Mouse (Mus musculus): Measurements from ENCODE around the gene Gpd2.

Gene Gpd2

DNA sequence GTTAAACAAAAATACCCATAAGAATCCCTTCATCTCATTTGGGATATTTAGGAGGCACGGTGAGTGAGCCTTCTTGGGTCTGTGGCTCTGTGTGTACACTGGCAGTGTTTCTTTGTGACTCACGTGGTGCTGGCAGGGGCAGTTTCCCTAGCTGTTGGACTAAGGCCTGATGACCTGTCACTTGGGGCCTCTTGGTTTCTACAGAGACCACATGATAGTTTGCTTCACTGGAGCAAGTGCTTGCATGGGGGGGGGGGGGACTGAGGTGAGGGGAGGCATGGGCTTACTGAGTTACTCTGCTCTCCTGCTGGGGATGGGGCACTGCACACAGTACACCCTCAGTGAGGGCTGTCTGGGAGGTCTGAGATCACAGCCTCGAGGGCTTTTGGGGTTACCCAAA is 64.1 kb downstream of the Gpd2 start:
- peak; percentile 86 for DNase-seq (ENCODE audit: low read depth, low spot score)

DNA sequence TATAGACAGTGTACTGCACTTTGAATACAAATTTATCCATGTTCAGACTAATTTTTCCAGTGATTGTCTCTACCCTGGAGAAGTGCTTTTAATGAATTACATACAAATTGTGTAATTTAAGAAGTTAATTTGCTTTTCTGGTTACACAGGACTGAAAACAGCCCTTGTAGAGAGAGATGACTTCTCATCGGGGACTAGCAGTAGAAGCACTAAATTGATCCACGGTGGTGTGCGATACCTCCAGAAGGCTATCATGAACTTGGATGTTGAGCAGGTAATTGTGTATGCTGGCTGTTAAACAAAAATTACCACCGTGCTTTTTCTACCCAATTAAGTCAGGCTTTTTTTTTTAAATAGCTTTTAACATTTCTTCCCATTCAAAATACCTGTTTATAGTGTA is 66.8 kb downstream of the Gpd2 start:
- no peak for DNase-seq (ENCODE audit: low read depth, low spot score)

DNA sequence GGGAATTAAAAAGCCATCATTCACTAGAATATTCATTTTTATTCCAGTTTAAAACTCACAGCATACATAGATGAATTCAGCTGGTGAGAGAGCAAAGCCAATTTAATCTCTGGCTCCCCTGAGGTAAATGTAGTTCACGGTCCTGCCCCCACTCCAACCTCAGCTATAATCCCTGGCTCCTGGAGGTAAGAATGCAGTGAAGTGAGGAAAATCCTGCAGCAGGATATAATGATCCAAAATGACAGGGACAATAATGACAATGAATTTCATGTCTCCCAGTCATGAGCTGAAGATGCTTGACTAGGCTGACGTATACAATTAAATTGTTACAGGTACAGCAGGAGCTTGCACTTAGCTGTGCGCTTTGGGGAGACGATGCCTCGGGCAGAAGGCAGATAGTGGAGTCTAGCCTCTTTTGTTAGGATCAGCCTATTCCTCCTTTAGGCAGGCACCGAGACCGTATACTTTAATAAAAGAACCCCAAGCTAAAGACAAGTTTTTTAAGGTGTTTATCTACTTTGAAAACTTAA is 74.9 kb downstream of the Gpd2 start:
- DNase-seq (ENCODE audit: low read depth, low spot score): no peak

DNA sequence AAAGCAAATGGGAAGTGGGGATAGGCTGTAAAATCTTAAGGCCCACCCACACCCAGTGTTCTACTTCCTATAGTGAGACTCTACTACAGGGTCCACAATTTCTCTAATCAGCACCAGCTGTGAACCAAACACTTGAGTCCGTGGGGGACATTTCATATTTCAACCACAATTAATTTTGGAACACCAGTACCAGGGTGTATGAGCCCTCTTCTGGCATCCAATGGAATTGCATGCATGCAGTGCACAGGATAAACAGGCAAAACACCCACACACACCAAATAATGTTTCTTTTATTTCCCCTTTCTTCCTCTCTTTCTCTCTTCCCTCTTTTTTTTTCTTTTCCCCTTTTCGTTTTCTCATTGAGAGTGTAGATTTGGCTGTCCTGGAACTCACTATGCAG is 78.6 kb downstream of the Gpd2 start:
- no peak for DNase-seq (ENCODE audit: low read depth, low spot score)

DNA sequence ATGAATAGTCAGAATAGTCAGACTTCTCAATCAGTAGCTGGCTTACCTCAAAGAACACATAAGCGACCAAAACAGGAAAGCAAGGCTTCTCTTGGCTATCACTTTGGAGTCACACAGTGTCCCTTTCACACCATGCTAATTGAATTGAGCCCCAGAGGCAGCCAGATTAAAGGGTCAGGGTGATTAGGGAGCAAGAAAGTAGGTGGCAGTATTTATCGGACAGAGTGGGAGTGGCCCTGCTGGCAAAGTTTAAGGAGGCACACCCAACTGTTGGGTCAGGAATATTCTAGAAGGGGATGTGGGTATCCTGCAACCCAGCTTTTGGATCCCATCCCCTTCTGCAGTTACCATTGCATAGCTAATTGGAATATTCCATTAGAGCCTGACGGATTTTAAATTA is 80.9 kb downstream of the Gpd2 start:
- no peak for DNase-seq (ENCODE audit: low read depth, low spot score)

DNA sequence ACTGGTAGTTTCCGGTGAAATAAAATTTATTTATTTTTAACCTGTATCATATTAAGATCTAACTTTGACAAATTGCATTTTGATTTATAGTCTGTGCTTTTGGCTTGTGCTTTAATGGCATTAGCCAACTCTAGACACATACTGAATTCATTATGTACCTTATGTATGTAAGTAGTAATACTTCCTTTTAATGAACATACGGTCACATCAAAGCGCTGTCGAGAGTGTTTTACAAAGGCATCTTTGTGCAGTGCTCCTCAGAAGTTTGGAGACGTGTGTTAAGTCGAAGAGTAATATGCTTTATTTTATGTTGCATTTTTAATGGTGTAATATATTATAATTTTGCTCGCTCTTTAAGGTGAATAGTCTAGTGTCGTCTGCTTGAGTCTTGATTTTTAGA is 88.7 kb downstream of the Gpd2 start:
- no peak for DNase-seq (ENCODE audit: low read depth, low spot score)

DNA sequence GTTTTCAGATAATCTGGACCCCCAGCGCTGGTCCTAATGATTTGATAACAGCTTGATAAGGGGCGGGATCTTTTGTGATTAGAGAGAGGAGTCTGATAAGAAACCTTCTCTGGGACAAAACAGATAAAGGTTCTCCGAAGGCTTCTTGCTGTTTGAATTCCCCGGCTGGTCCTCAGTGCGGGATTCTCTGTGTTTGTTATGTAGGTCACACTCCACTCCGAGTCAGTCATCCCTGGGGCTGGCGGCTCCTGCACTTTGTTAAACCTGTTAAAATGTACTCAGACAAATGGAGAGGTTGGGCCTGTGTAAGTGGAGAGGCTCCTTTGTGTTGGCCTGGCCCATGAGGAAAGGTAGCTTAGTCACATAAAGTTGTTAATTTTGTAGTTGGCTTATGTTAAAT is 91.9 kb downstream of the Gpd2 start:
- DNase-seq (ENCODE audit: low read depth, low spot score): no peak

DNA sequence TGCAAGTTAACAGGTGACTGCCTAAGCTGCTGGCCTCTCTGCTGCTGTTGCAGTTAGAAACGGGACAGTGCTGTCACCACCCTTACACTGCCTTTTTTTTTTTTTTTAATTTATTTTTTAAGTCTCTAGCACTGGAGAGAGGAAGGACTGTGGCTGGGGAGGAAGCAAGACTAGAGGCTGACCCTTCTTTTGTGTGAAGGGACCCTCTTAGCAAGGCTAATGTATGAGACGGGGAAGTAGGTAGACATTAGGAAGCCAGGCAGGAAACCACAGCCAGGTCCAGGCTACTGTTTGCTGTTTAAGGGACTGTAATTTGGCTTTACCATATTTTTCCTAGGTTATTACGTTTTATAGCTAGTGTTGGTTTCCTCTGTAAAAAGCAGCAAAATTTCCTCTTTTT is 93.4 kb downstream of the Gpd2 start:
- DNase-seq (ENCODE audit: low read depth, low spot score): no peak

DNA sequence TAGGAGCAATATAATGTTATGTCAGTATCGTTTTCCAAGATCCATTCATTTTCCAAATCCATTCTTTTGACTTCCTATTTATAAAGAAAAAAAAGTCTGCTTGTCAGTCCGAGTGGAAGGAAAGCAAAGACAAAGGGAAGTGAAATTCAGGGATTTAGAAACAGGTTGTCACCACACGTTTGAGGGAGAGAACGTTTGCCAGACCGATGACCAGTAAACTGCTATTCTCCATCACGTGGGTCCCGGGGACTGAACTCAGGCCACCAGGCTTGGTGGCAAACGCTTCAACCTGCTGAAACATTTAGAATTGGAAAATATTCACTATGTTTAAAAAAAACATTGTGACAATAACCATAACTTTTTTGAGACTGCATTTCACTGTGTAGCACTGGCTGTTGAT is 93.8 kb downstream of the Gpd2 start:
- no peak for DNase-seq (ENCODE audit: low read depth, low spot score)

DNA sequence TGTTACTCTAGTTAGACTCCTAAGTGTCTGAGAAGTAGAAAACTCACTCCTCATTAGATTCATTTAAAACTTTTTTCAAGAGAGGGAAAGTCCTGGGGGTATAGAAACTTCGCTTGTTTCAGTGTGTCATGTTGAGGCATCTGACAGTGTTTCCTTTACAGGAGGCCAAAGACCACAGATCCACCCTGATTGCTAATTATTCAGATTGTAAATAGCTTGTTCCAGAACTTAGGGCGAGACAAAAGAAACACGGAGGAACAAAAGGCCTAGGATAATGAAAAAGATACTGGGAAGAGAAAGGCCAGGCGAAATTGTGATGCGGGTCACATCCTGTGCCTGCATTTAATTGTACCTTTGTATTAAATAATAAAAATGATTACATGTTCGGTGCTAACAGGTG is 96.0 kb downstream of the Gpd2 start:
- DNase-seq (ENCODE audit: low read depth, low spot score): no peak

DNA sequence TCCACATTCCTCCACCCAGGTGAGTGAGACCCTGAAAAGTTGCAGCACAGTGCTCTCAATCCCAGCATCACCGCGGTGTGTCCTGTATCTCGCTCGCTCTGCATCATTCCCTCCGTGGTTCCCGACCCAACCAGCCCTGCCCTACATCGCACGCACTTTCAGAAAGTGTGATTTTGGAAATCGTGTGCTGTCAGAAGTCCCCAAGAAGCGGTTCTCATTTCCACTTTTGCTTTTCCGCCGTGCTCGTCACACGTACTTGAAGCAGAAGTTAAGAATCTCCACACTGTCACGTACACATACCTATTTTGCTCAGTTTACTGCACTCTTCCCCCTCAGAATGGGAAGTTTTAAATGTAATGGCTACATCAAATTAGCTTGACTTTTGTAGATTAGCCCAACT is 98.0 kb downstream of the Gpd2 start:
- DNase-seq (ENCODE audit: low read depth, low spot score): no peak

DNA sequence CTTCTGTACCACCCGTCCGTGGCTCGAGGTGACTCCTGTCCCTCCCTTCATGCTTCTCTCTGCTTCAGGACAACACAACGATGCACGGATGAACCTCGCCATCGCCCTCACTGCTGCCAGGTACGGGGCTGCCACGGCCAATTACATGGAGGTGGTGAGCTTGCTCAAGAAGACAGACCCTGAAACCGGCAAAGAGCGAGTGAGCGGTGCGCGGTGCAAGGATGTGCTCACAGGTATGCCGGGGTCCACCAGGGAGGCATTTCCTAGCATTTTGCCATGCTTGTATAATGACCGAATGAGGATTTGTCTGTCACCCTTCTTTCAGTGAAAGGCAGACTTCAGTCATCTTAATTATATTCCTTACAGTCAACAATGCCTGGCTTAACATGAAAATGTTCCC is 101.3 kb downstream of the Gpd2 start:
- DNase-seq (ENCODE audit: low read depth, low spot score): no peak

DNA sequence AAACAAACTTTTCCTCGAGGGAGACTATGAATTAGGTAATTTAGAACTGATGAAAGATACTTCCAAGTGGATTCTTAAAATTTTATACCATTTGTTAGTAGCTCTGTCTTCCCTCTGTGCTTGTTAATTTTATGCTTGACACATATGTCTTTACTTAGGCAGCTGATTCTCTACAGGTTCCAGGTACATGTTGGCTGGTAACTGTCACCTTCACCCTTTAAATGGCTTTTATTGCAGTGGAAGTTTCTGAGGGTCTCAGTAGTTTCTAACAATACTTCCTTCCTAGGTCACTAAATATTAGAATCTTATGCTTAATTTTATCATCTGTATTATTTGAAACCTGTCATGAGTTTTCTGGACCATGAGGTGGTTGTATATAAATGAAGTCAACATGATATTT is 105.5 kb downstream of the Gpd2 start:
- DNase-seq (ENCODE audit: low read depth, low spot score): no peak

DNA sequence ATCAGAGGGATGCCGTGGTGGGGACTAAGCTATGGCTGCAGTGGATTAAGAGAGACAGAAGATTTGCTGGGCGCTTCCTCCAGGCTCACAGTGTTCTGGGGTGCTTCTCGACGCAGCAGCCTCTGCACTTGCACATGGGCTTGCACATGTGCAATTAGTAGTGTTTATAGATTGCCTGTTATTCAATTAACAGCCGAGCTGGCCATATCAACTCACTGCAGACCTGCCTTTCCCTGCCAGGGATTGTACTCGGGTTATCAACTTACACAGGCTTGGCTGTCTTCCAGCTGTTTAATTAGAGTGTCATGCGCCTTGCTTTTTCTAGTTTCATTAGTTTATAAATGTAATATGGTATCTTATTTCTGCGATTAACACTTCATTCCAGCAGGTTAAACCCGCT is 113.2 kb downstream of the Gpd2 start:
- DNase-seq (ENCODE audit: low read depth, low spot score): peak; percentile 24

DNA sequence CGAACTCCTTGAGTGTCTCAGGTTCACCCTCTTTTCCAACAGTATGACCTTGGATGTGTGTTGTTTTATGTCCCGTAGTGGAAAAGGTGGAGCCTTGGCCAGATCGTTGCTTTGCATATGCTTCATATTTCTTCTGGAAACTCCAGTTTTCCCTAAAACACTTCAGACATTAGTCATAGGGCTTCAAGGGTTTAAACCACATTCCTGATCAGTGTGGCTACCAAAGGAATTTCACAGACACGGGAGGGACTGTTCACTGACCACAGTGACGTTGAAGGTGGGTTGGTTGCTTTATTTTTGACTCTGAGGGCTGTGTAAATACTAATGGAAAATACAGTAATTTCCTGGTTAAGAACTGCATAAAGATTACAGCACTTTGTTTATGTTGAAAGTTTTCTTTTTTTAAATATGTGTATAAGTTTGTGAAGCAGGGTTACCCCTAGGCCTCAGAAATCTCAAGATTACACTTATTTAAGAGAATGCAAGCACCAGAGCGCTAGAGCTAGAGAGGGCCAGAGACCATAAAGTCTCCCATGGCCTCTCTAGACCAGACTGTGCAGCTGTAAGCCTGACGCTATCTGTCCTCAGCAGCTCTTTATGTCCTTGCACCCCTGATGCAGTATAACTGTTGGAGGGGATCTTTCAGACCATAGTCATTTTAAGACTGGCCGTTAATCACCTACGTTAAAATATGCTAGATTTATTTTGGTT is 116.4 kb downstream of the Gpd2 start:
- DNase-seq (ENCODE audit: low read depth, low spot score): no peak

DNA sequence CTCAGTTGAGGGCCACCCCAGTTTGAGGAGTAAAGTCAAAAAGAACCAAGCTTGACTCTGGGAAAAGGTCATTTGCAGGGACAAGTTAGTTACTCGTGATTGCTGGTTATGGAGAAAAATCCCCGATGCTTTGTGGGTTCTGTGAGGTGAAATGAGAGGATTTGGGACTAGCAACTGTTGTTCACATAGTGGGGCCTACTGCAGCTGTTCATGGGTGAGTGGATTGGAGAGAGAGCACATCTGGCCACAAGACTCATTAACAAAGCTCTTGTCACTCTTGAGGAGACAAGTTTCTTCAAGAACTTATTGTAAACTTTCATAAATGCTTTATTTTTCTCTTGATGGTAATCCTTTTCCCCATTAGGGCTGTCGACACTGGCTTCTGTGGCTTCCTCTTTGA is 117.4 kb downstream of the Gpd2 start:
- no peak for DNase-seq (ENCODE audit: low read depth, low spot score)

DNA sequence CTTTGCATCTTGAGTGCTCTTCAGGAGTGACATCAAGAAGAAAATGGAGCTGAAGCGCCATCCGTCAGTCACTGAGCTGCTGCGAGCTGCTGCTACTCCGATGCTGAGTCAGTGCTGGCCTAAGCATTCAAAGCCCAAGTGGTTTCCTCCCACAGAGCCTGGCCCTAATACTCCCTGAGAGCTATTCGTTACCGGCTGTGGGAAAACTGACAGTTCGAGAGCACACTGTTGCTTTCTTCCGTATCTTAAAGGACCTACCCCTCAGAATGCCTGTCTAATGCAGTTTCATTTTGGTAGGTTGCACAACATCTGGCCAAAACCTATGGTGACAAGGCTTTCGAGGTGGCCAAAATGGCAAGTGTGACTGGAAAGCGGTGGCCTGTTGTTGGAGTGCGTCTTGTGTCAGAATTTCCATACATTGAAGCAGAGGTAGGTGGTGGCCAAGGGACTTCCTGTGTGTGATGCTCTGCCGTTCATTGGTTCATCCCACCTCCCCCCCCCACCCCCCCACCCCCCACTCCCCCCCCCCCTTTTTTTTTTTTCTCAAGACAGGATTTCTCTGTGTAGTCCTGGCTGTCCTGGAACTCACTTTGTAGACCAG is 118.9 kb downstream of the Gpd2 start:
- no peak for DNase-seq (ENCODE audit: low read depth, low spot score)

DNA sequence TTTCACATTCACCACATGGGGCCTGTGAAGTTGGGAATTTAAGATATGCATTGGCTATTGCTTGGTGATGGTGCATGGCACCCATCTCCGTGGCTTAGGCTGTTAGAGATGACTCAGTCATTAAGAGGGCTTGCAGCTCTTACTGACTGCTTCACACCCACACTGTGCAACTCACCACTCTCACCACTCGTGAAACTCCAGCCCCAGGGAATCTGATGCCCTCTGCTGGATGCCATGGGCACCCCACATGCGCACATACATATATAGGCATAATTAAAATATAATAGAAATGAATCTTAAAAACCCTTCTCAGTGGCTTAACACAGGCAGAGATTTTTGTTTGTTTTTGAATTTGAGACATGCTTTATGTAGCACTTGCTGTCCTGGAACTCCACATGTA is 125.1 kb downstream of the Gpd2 start:
- DNase-seq (ENCODE audit: low read depth, low spot score): no peak

DNA sequence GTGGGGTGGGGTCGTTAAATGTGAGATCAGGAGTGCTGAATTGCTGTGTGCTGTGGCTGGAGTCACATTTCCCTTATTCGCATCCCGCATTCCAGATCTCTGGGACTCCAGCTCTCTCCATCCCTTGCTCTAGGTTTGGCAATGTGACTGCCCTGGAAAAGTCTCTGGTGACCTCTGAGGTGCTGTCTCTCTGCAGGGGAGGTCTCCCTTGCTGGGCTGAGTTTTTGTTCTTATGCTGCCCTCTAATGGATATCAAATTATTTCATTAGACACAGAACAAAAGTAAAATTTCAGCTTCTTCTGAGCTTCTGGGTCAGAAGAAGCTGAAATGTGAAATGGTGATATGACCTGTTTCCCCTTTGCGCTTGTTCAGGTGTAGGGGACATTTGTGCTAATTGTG is 137.2 kb downstream of the Gpd2 start:
- DNase-seq (ENCODE audit: low read depth, low spot score): no peak

DNA sequence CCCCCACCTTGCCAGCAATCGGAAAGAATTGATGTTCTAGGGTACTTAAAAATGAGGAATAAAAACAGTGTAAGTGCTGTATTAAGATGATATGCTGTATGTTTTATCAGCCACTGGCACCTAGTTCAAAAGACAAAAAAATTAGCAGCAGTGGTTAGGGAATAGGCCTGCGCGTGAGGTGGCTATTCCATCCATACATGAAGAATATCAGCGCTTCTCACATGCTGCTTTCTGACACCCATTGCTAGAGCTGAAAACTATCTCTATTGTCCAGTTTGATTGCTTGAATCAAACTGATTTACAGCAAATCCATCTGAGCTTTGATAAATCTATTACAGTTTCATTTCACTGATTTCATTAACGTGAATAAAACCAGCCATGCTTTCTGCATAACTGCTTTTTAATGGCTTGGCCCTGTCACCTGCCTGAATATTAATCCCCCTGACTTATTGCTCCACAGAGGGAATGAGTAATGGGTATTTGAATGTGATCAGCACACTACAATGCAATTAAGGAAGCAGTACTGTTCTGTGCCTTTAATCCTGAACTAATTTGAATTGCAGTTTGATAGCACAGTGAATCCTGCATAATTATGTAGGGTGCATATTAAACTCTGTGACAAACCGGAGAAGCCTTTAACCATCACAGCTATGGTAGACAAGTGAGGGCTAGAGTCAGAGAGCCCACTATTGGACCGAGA is 137.9 kb downstream of the Gpd2 start:
- no peak for DNase-seq (ENCODE audit: low read depth, low spot score)

DNA sequence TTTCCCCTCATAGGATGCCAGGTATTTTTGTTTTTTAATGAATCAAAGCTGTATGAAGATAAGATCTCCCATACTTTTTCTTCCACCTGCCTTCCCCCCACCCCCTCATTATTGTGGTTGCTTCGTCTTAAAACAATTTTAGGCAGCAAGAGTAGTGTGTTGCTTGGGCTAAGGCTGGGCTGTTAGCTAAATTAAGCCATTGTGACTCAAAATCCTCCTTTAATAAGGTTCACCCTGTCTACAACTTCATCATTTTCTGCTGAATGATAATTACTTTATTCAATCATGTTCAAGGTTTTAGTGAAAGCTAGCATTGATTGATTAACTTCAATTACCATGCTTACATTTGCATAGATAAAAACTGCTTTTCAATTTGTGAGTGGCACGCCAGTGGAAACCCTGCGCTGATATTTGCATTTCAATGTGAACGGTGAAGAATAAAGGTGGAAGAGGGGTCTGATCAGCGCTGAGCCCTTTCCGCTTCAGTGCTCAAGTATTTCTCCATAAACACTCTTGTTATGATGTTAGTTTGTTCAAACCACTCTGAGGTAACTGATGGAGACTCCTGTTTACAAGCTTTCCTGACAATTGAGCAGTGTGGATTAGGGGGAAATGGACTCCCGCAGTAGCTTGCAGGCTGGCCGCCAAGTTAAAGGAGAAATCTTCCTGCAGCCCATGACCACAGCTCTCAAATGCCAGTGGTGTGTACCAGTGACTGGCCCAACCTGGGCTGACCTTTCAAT is 140.9 kb downstream of the Gpd2 start:
- DNase-seq (ENCODE audit: low read depth, low spot score): no peak

DNA sequence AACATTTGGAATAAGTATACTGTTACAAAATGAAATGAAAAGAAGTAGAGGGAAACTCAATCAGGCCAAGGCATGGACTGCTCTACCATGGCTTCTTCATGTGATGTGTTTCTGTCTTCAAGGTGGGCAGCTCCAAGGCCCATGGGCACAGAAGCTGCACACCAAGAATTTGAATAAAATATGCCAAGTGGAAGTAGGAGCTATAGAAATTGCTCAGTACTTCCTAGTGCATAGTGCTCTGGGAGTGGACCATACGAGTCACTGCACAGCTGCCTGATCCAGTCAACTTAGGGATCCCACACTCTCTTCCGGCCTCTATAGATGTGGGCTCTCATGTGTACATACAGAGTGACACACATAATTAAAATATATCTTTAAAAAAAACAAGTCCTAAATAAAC is 147.2 kb downstream of the Gpd2 start:
- DNase-seq (ENCODE audit: low read depth, low spot score): no peak
